Mouse (Mus musculus) hindbrain, postnatal 0 days (tissue): ENCODE measurements around the gene Tubgcp4. TPM values are rescaled to one million over a fixed set of nuclear protein-coding genes. Genes with fewer than 3 reads are reported as not detected.

Source experiments
- ATAC-seq: fragments of 200-750 bp; cut with Nextera tagmentation; 2 replicates; pipeline ENCODE4 v1.8.0; 2017; ENCODE audit warnings: mild to moderate bottlenecking, moderate TSS enrichment, moderate library complexity
- DNase-seq: peaks from one replicate; pipeline ENCODE4 v3.0.0-alpha.2; 2015; ENCODE audit warnings: low spot score
- H3K27ac ChIP-seq: fragments of 300-500 bp; sonication (generic); 2 replicates; pipeline ENCODE4 v1.5.1; 2014; ENCODE audit warnings: mild to moderate bottlenecking
- H3K27me3 ChIP-seq: fragments of 300-500 bp; sonication (generic); 2 replicates; pipeline ENCODE4 v1.6.1; 2014; ENCODE audit warnings: low read length, mixed read lengths; ENCODE audit not compliant: insufficient read depth
- H3K36me3 ChIP-seq: fragments of 300-500 bp; sonication (generic); 2 replicates; pipeline ENCODE4 v1.6.1; 2014; ENCODE audit warnings: low read length, mixed read lengths; ENCODE audit not compliant: insufficient read depth
- H3K4me1 ChIP-seq: fragments of 300-500 bp; sonication (generic); 2 replicates; pipeline ENCODE4 v1.6.1; 2014; ENCODE audit warnings: antibody characterized with exemption, low read length, mixed read lengths; ENCODE audit not compliant: insufficient read depth
- H3K4me2 ChIP-seq: fragments of 300-500 bp; sonication (generic); 2 replicates; pipeline ENCODE4 v1.6.1; 2014; ENCODE audit warnings: low read depth, mild to moderate bottlenecking, low read length, moderate library complexity, mixed read lengths
- H3K4me3 ChIP-seq: fragments of 300-500 bp; sonication (generic); 2 replicates; pipeline ENCODE4 v1.5.1; 2014; ENCODE audit warnings: low read length
- H3K9ac ChIP-seq: fragments of 300-500 bp; sonication (generic); replicated peaks from 2 replicates; pipeline ENCODE4 v1.6.1; 2014; ENCODE audit warnings: mild to moderate bottlenecking, low read length, moderate library complexity, mixed read lengths
- H3K9me3 ChIP-seq: fragments of 300-500 bp; sonication (generic); 2 replicates; pipeline ENCODE4 v1.6.1; 2016; ENCODE audit warnings: low read length, mixed read lengths
- CTCF ChIP-seq: IDR thresholded peaks from 2 replicates; pipeline ENCODE4 v1.5.1; 2016; ENCODE audit warnings: antibody characterized with exemption, control low read depth, low read depth
- WGBS: fragments of 180-500 bp; shearing (Covaris S2); extraction: QIAGEN DNeasy Blood & Tissue Kit; methylation state at CpG from one replicate; pipeline ENCODE4 v1.1.7; 2014; 5-methylcytosine and 5-hydroxymethylcytosine counted together
- polyA plus RNA-seq: library from polyadenylated mRNA; unstranded; fragments of >200 nt; fragmentation: Nextera tagmentation; extraction: Ambion mirVana; gene quantifications from 2 replicates; pipeline ENCODE4 v1.2.1, GENCODE M21; 2015
- total RNA-seq: library from RNA; depleted of rRNA; stranded (reverse); fragments of >200 nt; gene quantifications from 2 replicates; pipeline ENCODE4 v1.2.3, GENCODE M21; 2014

Gene Tubgcp4
- total and polyA plus RNA-seq, 2 experiments from 2014 or later, result 26.1 to 33.6 TPM

- Histone ChIP-seq H3K27me3 (no peaks in the 10 kb centered on the region), H3K4me1 (peaks cover 16% of the 10 kb centered on the region), H3K4me3 (peak overlapping the region; percentile 77), H3K4me2 (peak overlapping the region; percentile 73), H3K9me3 (no peaks in the 10 kb centered on the region), H3K36me3 (no peaks in the 10 kb centered on the region), H3K27ac (peak overlapping the region; percentile 99), H3K9ac (peak overlapping the region; percentile 92)
- 33% methylated on average over 29 of the region's 29 CpGs for WGBS
- TF ChIP-seq CTCF, result no peak; the same call in 1 of the 2 replicates
- peak; percentile 61 for DNase-seq
- ATAC-seq, result no peak
Measured at GRCm38 (mm10) chr2:121139266-121140017, 31.0 kb upstream of the Tubgcp4 start.

GRCm38 (mm10) chr2:121140018-121140882 lies 30.2 kb upstream of the Tubgcp4 start, which contains the start of the genes Adal and Lcmt2:
Gene Adal (plus strand): TSS chr2:121140428.
Gene Lcmt2 (minus strand): TSS chr2:121140653.
- H3K4me1 ChIP-seq, result peaks cover 16% of the 10 kb centered on the region
- TF ChIP-seq CTCF, result no peak
- WGBS, result 2% methylated on average over 87 of the region's 87 CpGs
- peak within 1 kb of the TSS; percentile 77 for H3K4me3 ChIP-seq
- peak; percentile 96 for DNase-seq
- H3K27me3 ChIP-seq, result no peaks in the 10 kb centered on the region
- ATAC-seq, result peak; percentile 96
- H3K9ac ChIP-seq, result peak within 1 kb of the TSS; percentile 92
- H3K9me3 ChIP-seq, result no peaks in the 10 kb centered on the region
- H3K4me2 ChIP-seq, result peak within 1 kb of the TSS; percentile 73
- H3K36me3 ChIP-seq, result no peaks in the 10 kb centered on the region
- peak within 1 kb of the TSS; percentile 99 for H3K27ac ChIP-seq

GRCm38 (mm10) chr2:121141216-121142035 lies 29.0 kb upstream of the Tubgcp4 start:
- no peak for TF ChIP-seq CTCF
- ATAC-seq, result no peak
- peak overlapping the region; percentile 77 for H3K4me3 ChIP-seq
- H3K9ac ChIP-seq, result peak overlapping the region; percentile 92
- 67% methylated on average over 16 of the region's 16 CpGs for WGBS
- H3K9me3 ChIP-seq, result no peaks in the 10 kb centered on the region
- H3K27ac ChIP-seq, result peak overlapping the region; percentile 99
- no peaks in the 10 kb centered on the region for H3K27me3 ChIP-seq
- DNase-seq, result peak; percentile 2
- H3K4me2 ChIP-seq, result peak overlapping the region; percentile 73
- H3K36me3 ChIP-seq, result peaks cover 1% of the 10 kb centered on the region; the same call in 1 of the 2 replicates
- peaks cover 16% of the 10 kb centered on the region for H3K4me1 ChIP-seq

GRCm38 (mm10) chr2:121142415-121142814 lies 28.0 kb upstream of the Tubgcp4 start:
- no peak for TF ChIP-seq CTCF
- WGBS, result 23% methylated on average over 2 of the region's 2 CpGs

GRCm38 (mm10) chr2:121149679-121150078 lies 20.8 kb upstream of the Tubgcp4 start:
- Histone ChIP-seq H3K4me1 (no peaks in the 10 kb centered on the region), H3K27ac (no peak overlapping the region), H3K9me3 (no peaks in the 10 kb centered on the region), H3K36me3 (peaks cover 35% of the 10 kb centered on the region), H3K4me3 (no peak overlapping the region), H3K9ac (no peak overlapping the region), H3K27me3 (no peaks in the 10 kb centered on the region), H3K4me2 (no peak overlapping the region)
- DNase-seq, result no peak
- ATAC-seq, result no peak
- WGBS, result 90% methylated on average over 5 of the region's 5 CpGs
- no peak for TF ChIP-seq CTCF

More at GRCm38 (mm10) chr2:121142415-121142814, 28.0 kb upstream of the Tubgcp4 start:
- H3K9me3 ChIP-seq, result no peaks in the 10 kb centered on the region
- H3K4me2 ChIP-seq, result no peak overlapping the region
- H3K36me3 ChIP-seq, result peaks cover 7% of the 10 kb centered on the region; the same call in 1 of the 2 replicates
- H3K4me3 ChIP-seq, result no peak overlapping the region
- peaks cover 16% of the 10 kb centered on the region for H3K4me1 ChIP-seq
- DNase-seq (no peak), ATAC-seq (no peak)
- H3K9ac ChIP-seq, result no peak overlapping the region
- no peak overlapping the region for H3K27ac ChIP-seq
- no peaks in the 10 kb centered on the region for H3K27me3 ChIP-seq

GRCm38 (mm10) chr2:121153100-121153499 lies 17.4 kb upstream of the Tubgcp4 start:
- Histone ChIP-seq H3K9ac (no peak overlapping the region), H3K27ac (no peak overlapping the region), H3K27me3 (no peaks in the 10 kb centered on the region), H3K4me3 (no peak overlapping the region), H3K4me1 (no peaks in the 10 kb centered on the region), H3K36me3 (peaks cover 34% of the 10 kb centered on the region), H3K9me3 (no peaks in the 10 kb centered on the region), H3K4me2 (no peak overlapping the region)
- ATAC-seq, result no peak
- 0 out of 2 replicates have a peak, but pooled peaks have one; percentile 6 for TF ChIP-seq CTCF
- WGBS, result 91% methylated on average over 3 of the region's 3 CpGs
- no peak for DNase-seq
